Mouse (Mus musculus): ENCODE data around the gene Magea5.
"Not testable (repeated sequence)": the region's sequence is repeated elsewhere in the genome, so short reads cannot be mapped to it uniquely, and the experiment has no call there.

Gene Magea5

DNA sequence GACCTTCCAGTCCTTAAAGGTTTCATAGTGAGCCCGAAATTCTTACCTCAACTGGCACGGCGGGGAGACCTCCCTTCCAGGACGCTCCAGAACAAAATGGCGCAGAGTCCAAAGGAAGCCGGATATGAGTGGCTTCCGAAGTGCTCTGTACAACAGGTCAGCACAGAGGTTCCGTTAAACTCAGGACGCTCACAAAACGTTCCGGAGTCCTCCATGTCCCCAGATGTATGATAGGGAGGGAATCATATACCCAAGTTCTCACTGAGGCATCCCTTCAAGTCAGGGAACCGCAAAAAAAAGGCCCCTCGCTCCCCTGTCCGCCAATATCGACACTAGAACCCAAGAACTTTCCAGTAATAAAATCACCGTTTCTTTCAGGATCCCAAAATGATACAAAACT, at the start of gene Magea5:
TSS of gene Magea5 (minus strand) at position 101 of the 400 bp plus-strand sequence.
- not testable (repeated sequence) for DNase-seq

DNA sequence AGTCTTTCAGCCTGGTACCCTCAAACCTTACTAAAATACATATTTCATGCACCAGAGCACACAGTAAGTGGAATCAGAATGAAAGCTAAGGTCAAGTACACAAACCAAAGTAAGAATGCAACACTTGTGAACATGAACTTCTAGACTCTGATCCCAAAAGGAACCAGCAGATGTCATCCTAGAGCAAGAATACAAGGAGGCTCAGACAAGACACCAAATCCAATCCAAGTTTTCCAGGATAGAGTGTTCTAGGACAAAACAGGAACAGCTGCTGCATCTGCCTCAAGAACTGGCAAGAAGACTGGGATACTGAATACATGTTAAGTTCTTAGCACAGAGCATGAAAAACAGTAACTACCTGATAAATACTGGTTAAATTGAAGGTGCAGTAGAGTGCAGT, 35.1 kb upstream of the Magea5 start:
- DNase-seq: peak; percentile 6 to 7

DNA sequence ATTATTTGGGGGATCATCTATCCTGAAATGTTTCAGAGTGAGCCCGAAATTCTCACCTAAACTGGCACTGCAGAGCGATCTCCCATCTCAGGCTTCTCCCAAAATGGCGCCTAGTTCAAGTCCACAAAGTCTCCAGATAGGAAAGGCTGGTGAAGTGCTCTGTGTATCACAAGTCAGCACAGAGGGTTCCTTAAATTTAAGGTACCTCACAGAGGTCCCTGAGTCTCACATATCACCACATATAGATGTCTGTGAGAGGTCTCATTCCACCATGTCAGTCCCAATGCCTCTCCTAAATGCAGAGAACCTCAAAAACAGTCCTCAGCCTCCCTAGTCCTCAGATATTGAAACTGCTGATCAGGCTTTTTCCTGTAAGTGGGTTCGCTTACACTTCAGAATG, 30.6 kb upstream of the Magea5 start, which contains the start of gene Magea2:
TSS of gene Magea2 (minus strand) at position 101 of the 400 bp plus-strand sequence.
- not testable (repeated sequence) for DNase-seq

DNA sequence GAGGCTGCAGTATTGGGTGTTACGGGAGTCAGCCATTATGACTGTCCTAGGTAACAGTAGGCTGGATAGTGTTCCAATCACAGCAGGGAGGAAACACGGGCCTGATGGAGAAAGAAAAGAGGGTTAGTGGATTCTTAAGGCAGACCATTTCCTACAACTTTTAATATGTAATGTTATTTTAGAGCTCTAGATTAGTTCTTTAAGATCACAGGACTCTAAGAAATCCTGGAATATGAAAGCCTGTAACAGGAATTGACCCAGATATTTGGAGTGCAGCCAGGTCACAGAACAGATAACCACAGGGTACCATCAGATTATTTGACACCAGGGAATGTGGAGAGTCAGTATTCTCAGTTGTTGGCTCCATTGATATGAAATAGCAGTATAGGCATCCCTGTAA, 26.7 kb upstream of the Magea5 start, which contains the start of gene Magea1:
TSS of gene Magea1 (minus strand) at position 101 of the 400 bp plus-strand sequence.
- not testable (repeated sequence) for DNase-seq
